Mouse (Mus musculus) large intestine, adult 2 months (tissue): Measurements from ENCODE around the gene Olfr1507. TPM values are rescaled to one million over a fixed set of nuclear protein-coding genes. Genes with fewer than 3 reads are reported as not detected.

ENCODE experiments used
- DNase-seq: peaks from one replicate; pipeline ENCODE4 v3.0.0-alpha.2; 2012; ENCODE audit warnings: low read depth, low spot score
- WGBS: fragments of 180-500 bp; shearing (Covaris S2); methylation state at CpG from one replicate; pipeline ENCODE4 v1.1.7; 2018; 5-methylcytosine and 5-hydroxymethylcytosine counted together
- polyA plus RNA-seq: library from polyadenylated mRNA; depleted of rRNA; stranded (reverse); fragments of >200 nt; gene quantifications from 2 replicates; pipeline ENCODE4 v1.2.3, GENCODE M21; 2012; rRNA removed

Olfr1507 gene
- polyA plus RNA-seq = not detected in 2 replicates

DNA sequence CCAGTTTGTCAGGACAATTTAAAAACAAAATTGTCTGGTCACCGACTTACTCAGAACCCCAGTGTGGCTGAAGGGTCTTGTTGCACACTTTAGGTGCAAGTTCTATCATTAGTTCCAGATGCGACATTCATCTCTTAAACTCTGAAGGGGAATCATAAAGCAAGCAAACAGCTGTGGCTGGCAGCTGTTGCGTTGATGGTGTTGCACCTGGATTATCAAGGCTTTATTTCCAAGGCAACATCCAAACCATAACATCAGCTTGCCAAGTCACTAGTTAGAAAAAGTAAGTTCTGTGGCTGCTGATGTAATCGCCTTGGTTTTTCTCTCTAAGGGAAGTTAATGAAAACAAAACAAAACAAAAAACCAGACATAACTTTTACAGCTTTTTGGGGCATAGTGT, at the start of gene Olfr1507:
Gene Olfr1507, minus strand, starts transcription at position 234 of the 400 bp plus-strand sequence.
- 76% methylated on average over 4 of the region's 4 CpGs for WGBS
- no peak for DNase-seq

DNA sequence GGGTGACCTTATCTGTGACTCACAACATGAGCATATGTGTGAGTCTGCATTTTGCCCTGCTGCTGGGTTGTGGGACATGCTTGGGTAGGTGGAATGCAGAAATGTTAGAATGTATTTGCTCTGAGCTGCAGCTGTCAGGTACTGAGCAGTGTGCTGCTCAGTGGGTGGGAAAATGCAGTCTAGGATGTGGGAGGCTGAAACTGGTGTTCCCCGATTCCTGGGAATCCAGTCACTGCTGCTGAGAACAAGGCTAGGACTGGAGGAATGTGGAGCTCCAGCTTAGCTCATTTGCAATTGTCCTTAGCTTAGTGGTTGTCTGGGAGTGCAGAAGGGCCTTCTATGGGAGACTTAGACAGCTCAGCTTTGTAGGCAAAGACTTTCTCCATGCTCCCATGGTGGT, 37.8 kb upstream of the Olfr1507 start:
- no peak for DNase-seq
- 85% methylated on average over 1 of the region's 1 CpGs for WGBS

DNA sequence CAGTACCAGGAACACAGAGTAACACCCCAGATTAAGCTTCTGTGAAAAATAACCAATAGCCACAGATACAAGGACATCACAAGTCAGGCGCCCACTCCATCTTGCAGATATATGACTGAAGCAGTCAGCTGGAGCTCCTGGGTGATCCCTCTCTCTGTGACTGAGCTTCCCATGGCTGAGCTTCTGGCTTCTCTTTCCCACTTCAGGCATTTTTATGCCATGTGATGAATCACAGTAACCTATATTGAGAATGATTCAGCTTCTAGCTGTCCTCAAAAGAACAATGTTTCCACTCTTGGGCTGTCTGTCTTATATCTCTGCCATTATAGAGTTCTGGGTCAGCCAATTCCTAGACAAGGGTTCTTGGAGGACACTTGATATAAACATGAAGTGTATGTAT, 29.4 kb upstream of the Olfr1507 start:
- 86% methylated on average over 1 of the region's 1 CpGs for WGBS
- DNase-seq = no peak

DNA sequence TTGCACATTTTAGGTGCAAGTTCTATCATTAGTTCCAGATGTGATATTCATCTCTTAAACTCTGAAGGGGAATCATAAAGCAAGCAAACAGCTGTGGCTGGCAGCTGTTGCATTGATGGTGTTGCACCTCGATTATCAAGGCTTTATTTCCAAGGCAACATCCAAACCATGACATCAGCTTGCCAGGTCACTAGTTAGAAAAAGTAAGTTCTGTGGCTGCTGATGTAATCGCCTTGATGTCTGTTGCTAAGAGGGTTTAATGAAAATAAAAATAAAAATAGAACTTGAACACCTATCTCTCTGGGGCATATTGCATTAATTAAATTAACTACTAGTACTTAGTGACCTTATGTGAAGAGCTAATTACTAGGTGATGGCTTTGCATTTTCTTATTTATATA, 28.2 kb downstream of the Olfr1507 start, which contains the start of gene Olfr1508:
Gene Olfr1508, minus strand, starts transcription at position 101 of the 400 bp plus-strand sequence.
- DNase-seq = no peak
- WGBS = 46% methylated on average over 2 of the region's 2 CpGs

DNA sequence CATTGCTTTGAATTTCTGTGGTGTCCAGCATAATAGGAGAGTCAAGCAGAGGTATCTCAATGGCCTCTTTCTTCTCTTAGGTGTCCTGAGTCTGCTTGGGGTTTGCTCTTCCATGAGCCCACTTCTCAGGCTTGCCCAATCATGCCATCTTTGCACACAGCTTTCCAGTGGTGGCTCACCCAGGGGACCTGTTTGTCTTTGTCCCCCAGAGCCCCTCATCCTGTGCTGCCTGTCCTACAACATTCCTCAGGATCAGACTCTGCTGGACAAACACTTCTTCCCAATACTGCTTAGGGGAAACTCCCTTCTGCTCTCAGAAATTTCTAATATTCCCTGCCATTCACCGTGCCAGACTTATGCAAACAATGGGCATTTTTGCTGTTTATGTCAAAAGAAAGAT, 29.8 kb downstream of the Olfr1507 start:
- no peak for DNase-seq
- WGBS = 46% methylated on average over 1 of the region's 1 CpGs

DNA sequence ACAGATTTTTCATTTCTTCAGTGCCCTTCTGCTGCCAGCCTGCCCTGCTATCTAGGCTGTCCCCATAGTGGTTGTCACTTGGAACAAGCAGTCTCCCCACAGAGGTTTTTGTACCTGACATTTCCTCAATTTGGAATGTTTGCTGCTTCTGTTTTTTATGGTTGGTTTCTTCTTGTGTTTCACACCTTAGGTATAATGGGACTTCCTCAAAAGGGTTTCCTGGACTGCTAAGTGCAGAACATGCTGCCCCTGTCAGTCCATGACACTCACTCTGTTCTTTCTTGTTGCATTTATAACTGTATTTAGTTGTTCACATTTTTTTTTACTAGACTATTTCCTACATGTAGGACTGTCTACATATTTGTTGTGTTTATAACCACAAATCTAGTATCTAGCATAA, 33.6 kb downstream of the Olfr1507 start:
- DNase-seq = no peak

DNA sequence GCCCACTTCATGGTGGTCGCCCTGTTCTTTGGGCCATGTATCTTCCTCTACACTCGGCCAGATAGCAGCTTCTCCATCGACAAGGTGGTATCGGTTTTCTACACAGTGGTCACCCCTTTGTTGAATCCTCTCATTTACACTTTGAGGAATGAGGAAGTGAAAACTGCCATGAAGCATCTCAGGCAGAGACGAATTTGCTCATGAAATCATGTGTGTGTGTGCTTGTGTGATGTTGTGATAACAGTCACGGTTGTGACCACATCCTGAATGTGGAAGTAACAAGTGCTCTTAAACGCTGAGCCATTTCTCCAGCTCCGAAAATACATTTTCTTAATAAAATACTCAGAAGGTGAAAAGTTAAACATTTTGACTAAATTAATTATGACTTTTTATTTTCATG, 44.4 kb downstream of the Olfr1507 start:
- 81% methylated on average over 8 of the region's 8 CpGs for WGBS
- DNase-seq = no peak

DNA sequence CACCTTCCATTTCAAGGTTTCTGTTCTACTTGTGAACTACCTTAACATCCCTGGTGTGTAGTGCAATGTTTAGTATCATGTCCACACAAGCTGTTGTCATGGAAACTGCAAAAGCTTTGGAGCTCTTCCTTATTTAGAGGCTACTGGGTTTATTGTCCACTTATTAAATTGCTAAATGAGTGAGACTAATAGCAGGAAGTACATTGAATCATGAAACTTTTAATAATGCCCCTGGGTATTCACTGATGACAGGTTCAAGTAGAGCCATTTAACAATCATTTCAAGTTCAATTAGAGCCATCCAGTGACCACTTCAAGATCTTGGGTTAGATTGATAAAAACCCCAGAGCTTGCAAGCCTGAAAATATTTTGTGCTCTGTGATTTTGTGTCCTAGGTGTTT, 52.9 kb downstream of the Olfr1507 start, which contains the start of gene Olfr1509:
Gene Olfr1509, plus strand, starts transcription at position 301 of the 400 bp plus-strand sequence.
- no peak for DNase-seq

Other genes starting within 250 kb of the Olfr1507 start
- 20.0 and 23.9 TPM in 2 replicates for gene Chd8, start 238.0 kb downstream of the Olfr1507 start, polyA plus RNA-seq
- gene Tox4, start 216.6 kb downstream of the Olfr1507 start, polyA plus RNA-seq = 21.6 and 28.6 TPM in 2 replicates
- 3.6 and 4.8 TPM in 2 replicates for gene Rab2b, start 216.2 kb downstream of the Olfr1507 start, polyA plus RNA-seq
- gene Mettl3, start 190.6 kb downstream of the Olfr1507 start, polyA plus RNA-seq = 14.1 and 14.4 TPM in 2 replicates
- gene Sall2, start 167.0 kb downstream of the Olfr1507 start, polyA plus RNA-seq = 1.0 and 1.7 TPM in 2 replicates
- gene Olfr1513, start 139.3 kb downstream of the Olfr1507 start, polyA plus RNA-seq = not detected in 2 replicates
- gene Olfr1512, start 116.6 kb downstream of the Olfr1507 start, polyA plus RNA-seq = not detected in 2 replicates
- not detected in 2 replicates for gene Olfr1511, start 98.4 kb downstream of the Olfr1507 start, polyA plus RNA-seq
- gene Olfr1510, start 81.4 kb downstream of the Olfr1507 start, polyA plus RNA-seq = not detected in 2 replicates
- not detected in 2 replicates for gene Olfr1509, start 52.8 kb downstream of the Olfr1507 start, polyA plus RNA-seq
- gene Olfr1508, start 28.3 kb downstream of the Olfr1507 start, polyA plus RNA-seq = not detected in 2 replicates